Mouse (Mus musculus): ENCODE data around the gene Fam161a. TPM values are rescaled to one million over a fixed set of nuclear protein-coding genes. Genes with fewer than 3 reads are reported as not detected.

Gene Fam161a
- total and polyA plus RNA-seq, 3 experiments: 0.67 to 9.3 (median 3.1) TPM

DNA sequence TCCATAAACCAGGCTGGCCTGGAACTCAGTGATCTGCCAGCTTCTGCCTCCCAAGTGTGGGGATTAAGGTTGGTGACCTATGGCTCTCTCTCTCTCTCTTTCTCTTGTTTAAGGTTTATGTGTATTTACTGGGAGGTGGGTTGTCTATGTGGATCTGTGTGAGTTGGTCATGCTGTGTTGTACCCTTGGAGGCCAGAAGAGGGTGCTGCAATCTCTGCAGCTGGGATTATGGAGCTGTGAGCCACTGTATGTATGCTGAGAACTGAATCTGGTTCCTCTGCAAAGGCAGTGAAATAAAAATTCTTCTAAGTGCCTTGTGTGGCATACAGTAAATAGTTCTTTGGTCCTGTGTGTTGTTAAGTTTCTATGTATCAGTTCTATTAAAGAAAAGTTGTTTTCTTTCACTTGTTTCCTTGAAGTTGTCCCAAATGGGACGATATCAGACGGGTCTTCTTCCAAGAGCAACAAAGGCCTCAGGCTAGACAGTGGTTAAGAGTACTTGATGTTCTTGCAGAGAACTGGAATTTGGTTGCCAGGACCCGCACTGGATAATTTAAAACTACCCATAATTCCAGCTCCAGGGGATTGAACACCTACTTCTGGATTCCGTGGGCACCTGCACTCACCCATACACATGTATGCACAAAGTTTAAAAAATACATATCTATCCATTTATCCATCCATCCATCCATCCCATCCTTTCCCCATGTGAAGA lies 6.4 kb downstream of the Fam161a start:
- Histone ChIP-seq H3K36me3 (replicated peaks) (no peaks in the 10 kb centered on the region), H3K27me3 (ENCODE audit: insufficient read depth, low read length) (peaks cover 7% of the 10 kb centered on the region; the same call in 1 of the 2 replicates), H3K9me3 (replicated peaks) (no peaks in the 10 kb centered on the region), H3K4me3 (ENCODE audit: low read depth, low read length) (no peak overlapping the region), H3K4me1 (ENCODE audit: insufficient read depth, low read depth, low read length) (no peaks in the 10 kb centered on the region; the same call in 1 of the 2 replicates)
- TF ChIP-seq CTCF (IDR thresholded peaks at IDR 0.05; ENCODE audit: low read depth, low read length): peak; percentile 57
- no peak for TF ChIP-seq POLR2AphosphoS5 (IDR thresholded peaks at IDR 0.05; ENCODE audit: insufficient replicate concordance, low read depth, low read length)
- TF ChIP-seq TAL1 (conservative IDR thresholded peaks at IDR 0.05; ENCODE audit: low read depth, low read length): no peak
- no peak for TF ChIP-seq GATA1 (IDR thresholded peaks at IDR 0.05; ENCODE audit: borderline replicate concordance, low read length)
- no peak for TF ChIP-seq GATA2 (IDR thresholded peaks at IDR 0.05; ENCODE audit: borderline replicate concordance, low read depth, low read length)
- DNase-seq (ENCODE audit: low spot score) (no peak), ATAC-seq (ENCODE audit: extremely low read depth, insufficient number of reproducible peaks, low FRiP score, poor library complexity, severe bottlenecking) (no peak; the same call in 1 of the 2 replicates)

DNA sequence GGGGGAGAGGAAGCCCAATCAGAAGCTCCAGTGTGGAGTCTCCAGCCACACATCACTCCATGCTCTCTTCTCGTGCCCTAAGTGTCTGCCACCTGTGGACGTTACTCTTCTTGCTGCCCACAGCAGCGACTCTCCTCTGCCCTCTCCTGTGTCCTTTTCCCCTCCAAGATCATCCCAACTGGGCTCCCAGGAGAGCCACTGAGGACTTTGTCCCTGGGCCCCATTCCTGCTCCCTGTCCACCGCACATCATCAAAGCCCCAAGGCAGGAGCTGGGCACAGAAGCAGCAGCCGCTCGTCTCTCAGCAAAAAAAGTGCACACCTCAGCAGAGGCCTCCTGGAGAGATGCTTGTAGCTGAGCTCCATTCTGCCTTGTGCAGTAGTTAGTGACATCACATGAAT lies 7.7 kb downstream of the Fam161a start:
- Histone ChIP-seq H3K4me1 (ENCODE audit: insufficient read depth, low read depth, low read length) (no peaks in the 10 kb centered on the region), H3K4me3 (ENCODE audit: low read depth, low read length) (no peak overlapping the region)

DNA sequence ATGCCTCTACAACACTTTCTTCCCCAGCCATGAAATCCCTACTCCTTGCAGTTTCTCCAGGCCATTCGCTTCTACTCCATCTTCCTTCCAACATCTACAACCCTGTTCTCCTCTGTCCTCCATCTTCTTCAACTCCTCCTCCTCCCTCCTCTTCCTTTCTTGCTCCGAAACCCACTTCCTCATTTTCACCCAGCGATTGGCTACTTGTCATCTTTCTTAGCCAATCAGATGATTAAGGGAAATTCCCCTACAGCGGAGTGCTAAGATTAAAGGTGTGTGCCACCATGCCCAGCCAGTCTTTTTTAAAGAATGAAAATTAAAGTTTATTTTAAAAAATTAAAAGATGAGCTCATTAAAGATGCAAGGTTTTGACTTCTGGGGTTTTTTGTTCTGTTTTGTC lies 10.6 kb downstream of the Fam161a start:
- no peak for TF ChIP-seq POLR2AphosphoS5 (IDR thresholded peaks at IDR 0.05; ENCODE audit: insufficient replicate concordance, low read depth, low read length)
- TF ChIP-seq TAL1 (conservative IDR thresholded peaks at IDR 0.05; ENCODE audit: low read depth, low read length): no peak
- H3K4me1 ChIP-seq (ENCODE audit: insufficient read depth, low read depth, low read length): no peaks in the 10 kb centered on the region
- no peaks in the 10 kb centered on the region for H3K9me3 ChIP-seq (replicated peaks)
- no peaks in the 10 kb centered on the region for H3K36me3 ChIP-seq (replicated peaks)
- no peak for DNase-seq (ENCODE audit: low spot score)
- H3K27me3 ChIP-seq (ENCODE audit: insufficient read depth, low read length): peaks cover 14% of the 10 kb centered on the region
- ATAC-seq (ENCODE audit: extremely low read depth, insufficient number of reproducible peaks, low FRiP score, poor library complexity, severe bottlenecking): no peak
- no peak overlapping the region for H3K4me3 ChIP-seq (ENCODE audit: low read depth, low read length)

More for the DNA sequence above, 7.7 kb downstream of the Fam161a start:
- H3K36me3 ChIP-seq (replicated peaks): no peaks in the 10 kb centered on the region
- ATAC-seq (ENCODE audit: extremely low read depth, insufficient number of reproducible peaks, low FRiP score, poor library complexity, severe bottlenecking) (no peak), DNase-seq (ENCODE audit: low spot score) (no peak)
- TF ChIP-seq TAL1 (conservative IDR thresholded peaks at IDR 0.05; ENCODE audit: low read depth, low read length): no peak
- no peak for TF ChIP-seq GATA1 (IDR thresholded peaks at IDR 0.05; ENCODE audit: borderline replicate concordance, low read length)
- TF ChIP-seq CTCF (IDR thresholded peaks at IDR 0.05; ENCODE audit: low read depth, low read length): no peak
- TF ChIP-seq POLR2AphosphoS5 (IDR thresholded peaks at IDR 0.05; ENCODE audit: insufficient replicate concordance, low read depth, low read length): no peak
- no peak for TF ChIP-seq GATA2 (IDR thresholded peaks at IDR 0.05; ENCODE audit: borderline replicate concordance, low read depth, low read length)
- H3K27me3 ChIP-seq (ENCODE audit: insufficient read depth, low read length): peaks cover 7% of the 10 kb centered on the region; the same call in 1 of the 2 replicates
- no peaks in the 10 kb centered on the region for H3K9me3 ChIP-seq (replicated peaks)

DNA sequence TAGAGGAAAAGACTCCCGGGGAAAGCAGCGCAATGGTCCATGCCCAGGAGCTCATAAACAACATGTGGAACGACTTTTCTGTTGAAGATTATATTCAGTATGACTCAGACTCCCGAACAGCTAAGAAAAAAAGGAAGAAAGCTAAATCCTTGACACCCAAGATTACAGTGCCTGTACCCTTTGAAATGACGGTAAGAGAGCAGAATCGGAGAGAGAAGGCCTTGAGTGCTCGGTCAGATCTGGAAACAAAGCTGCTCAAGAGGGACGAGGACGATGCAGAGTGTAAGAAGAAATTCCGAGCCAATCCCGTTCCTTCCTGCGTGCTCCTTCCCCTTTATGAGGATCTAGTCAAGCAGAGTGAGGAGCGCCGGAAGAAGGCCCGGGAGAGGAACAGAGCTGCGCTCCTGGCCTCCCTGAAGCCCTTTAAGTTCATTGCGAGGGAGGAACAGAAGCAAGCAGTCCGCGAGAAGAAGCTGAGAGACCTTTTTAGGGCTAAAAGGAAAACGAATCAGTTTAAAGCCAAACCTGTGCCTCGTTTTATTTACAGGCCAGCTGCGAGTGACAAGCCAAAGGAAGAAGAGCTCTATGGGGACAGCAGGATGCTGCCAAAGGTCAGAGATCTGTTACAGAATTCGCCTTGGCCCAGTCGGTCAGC lies 12.9 kb downstream of the Fam161a start:
- H3K4me1 ChIP-seq (ENCODE audit: insufficient read depth, low read depth, low read length): no peaks in the 10 kb centered on the region
- TF ChIP-seq POLR2AphosphoS5 (IDR thresholded peaks at IDR 0.05; ENCODE audit: insufficient replicate concordance, low read depth, low read length) (no peak), GATA1 (IDR thresholded peaks at IDR 0.05; ENCODE audit: borderline replicate concordance, low read length) (no peak), CTCF (IDR thresholded peaks at IDR 0.05; ENCODE audit: low read depth, low read length) (no peak), GATA2 (IDR thresholded peaks at IDR 0.05; ENCODE audit: borderline replicate concordance, low read depth, low read length) (no peak), TAL1 (conservative IDR thresholded peaks at IDR 0.05; ENCODE audit: low read depth, low read length) (no peak)
- H3K36me3 ChIP-seq (replicated peaks): no peaks in the 10 kb centered on the region
- H3K4me3 ChIP-seq (ENCODE audit: low read depth, low read length): no peak overlapping the region
- no peak for DNase-seq (ENCODE audit: low spot score)
- H3K9me3 ChIP-seq (replicated peaks): no peaks in the 10 kb centered on the region
- peaks cover 18% of the 10 kb centered on the region for H3K27me3 ChIP-seq (ENCODE audit: insufficient read depth, low read length)
- ATAC-seq (ENCODE audit: extremely low read depth, insufficient number of reproducible peaks, low FRiP score, poor library complexity, severe bottlenecking): no peak

DNA sequence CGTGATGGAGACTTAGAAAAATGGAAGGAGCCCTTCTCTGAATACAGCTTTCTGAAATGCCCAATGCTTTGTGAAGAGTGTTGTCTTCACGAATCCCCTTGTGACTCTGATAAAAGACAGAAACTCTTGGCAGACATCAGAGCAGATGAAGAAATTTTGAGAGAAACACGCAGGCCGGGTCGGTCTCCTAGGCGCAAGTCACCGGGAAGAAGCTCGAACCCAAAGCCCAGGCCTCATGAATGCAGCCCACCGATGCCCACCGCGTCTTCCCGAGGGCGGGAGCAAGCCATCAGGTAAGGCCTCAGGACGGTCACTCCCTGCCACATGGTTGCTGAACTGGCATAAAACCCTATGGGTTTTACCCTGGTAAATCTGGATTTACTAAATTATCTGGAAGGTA lies 13.5 kb downstream of the Fam161a start:
- Histone ChIP-seq H3K36me3 (replicated peaks) (no peaks in the 10 kb centered on the region), H3K9me3 (replicated peaks) (no peaks in the 10 kb centered on the region), H3K27me3 (ENCODE audit: insufficient read depth, low read length) (peaks cover 18% of the 10 kb centered on the region), H3K4me3 (ENCODE audit: low read depth, low read length) (no peak overlapping the region), H3K4me1 (ENCODE audit: insufficient read depth, low read depth, low read length) (no peaks in the 10 kb centered on the region)
- DNase-seq (ENCODE audit: low spot score): no peak
- ATAC-seq (ENCODE audit: extremely low read depth, insufficient number of reproducible peaks, low FRiP score, poor library complexity, severe bottlenecking): no peak
- TF ChIP-seq TAL1 (conservative IDR thresholded peaks at IDR 0.05; ENCODE audit: low read depth, low read length): no peak
- no peak for TF ChIP-seq GATA2 (IDR thresholded peaks at IDR 0.05; ENCODE audit: borderline replicate concordance, low read depth, low read length)
- TF ChIP-seq CTCF (IDR thresholded peaks at IDR 0.05; ENCODE audit: low read depth, low read length): no peak
- TF ChIP-seq POLR2AphosphoS5 (IDR thresholded peaks at IDR 0.05; ENCODE audit: insufficient replicate concordance, low read depth, low read length): no peak
- TF ChIP-seq GATA1 (IDR thresholded peaks at IDR 0.05; ENCODE audit: borderline replicate concordance, low read length): no peak

DNA sequence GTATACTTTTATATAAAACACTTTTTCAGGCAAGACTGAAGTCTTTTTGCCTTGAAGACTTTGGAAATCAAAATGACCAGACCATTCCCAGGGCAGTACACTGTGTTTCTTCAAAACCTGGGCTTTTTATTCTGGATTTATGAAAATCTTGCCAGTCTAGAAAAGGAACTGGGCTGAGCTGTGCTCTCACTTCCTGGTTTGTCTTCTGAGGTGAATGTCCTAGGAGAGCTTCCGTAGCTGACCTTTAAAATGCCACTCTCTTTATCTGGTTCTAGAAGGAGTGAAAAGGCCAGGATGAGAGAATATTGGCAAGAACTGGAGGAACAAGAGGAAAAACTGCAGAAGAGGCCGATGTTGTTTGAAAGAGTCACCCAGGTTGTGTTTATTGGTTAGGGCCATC lies 15.8 kb downstream of the Fam161a start:
- no peaks in the 10 kb centered on the region for H3K9me3 ChIP-seq (replicated peaks)
- ATAC-seq (ENCODE audit: extremely low read depth, insufficient number of reproducible peaks, low FRiP score, poor library complexity, severe bottlenecking) (no peak), DNase-seq (ENCODE audit: low spot score) (no peak)
- peaks cover 20% of the 10 kb centered on the region for H3K27me3 ChIP-seq (ENCODE audit: insufficient read depth, low read length)
- TF ChIP-seq CTCF (IDR thresholded peaks at IDR 0.05; ENCODE audit: low read depth, low read length): no peak
- no peak for TF ChIP-seq TAL1 (conservative IDR thresholded peaks at IDR 0.05; ENCODE audit: low read depth, low read length)
- TF ChIP-seq GATA2 (IDR thresholded peaks at IDR 0.05; ENCODE audit: borderline replicate concordance, low read depth, low read length): no peak
- no peak for TF ChIP-seq POLR2AphosphoS5 (IDR thresholded peaks at IDR 0.05; ENCODE audit: insufficient replicate concordance, low read depth, low read length)
- no peak for TF ChIP-seq GATA1 (IDR thresholded peaks at IDR 0.05; ENCODE audit: borderline replicate concordance, low read length)
- no peak overlapping the region for H3K4me3 ChIP-seq (ENCODE audit: low read depth, low read length)
- H3K36me3 ChIP-seq (replicated peaks): no peaks in the 10 kb centered on the region
- H3K4me1 ChIP-seq (ENCODE audit: insufficient read depth, low read depth, low read length): no peaks in the 10 kb centered on the region

All from G1E (cell line).